Mouse (Mus musculus): Measurements from ENCODE around the gene Grm2.

GRCm38 (mm10) chr9:106684918-106685248 lies 29.0 kb upstream of the Grm2 start:
- no peak for TF ChIP-seq CTCF (IDR thresholded peaks at IDR 0.05; ENCODE audit: low read depth, low read length)
- TF ChIP-seq POLR2A (IDR thresholded peaks at IDR 0.05; ENCODE audit: extremely low read depth, insufficient read depth, low read length), result no peak
